Mouse (Mus musculus): ENCODE measurements around the gene Nt5c2. TPM values are rescaled to one million over a fixed set of nuclear protein-coding genes. Genes with fewer than 3 reads are reported as not detected.
A peak's percentile ranks its signal among the peaks of the same experiment; 100 is the strongest.

Gene Nt5c2
- 62.4 and 76.9 TPM in 2 replicates for polyA plus RNA-seq (2011; ENCODE audit: insufficient read depth, insufficient read length, low read depth, missing spikeins)

DNA sequence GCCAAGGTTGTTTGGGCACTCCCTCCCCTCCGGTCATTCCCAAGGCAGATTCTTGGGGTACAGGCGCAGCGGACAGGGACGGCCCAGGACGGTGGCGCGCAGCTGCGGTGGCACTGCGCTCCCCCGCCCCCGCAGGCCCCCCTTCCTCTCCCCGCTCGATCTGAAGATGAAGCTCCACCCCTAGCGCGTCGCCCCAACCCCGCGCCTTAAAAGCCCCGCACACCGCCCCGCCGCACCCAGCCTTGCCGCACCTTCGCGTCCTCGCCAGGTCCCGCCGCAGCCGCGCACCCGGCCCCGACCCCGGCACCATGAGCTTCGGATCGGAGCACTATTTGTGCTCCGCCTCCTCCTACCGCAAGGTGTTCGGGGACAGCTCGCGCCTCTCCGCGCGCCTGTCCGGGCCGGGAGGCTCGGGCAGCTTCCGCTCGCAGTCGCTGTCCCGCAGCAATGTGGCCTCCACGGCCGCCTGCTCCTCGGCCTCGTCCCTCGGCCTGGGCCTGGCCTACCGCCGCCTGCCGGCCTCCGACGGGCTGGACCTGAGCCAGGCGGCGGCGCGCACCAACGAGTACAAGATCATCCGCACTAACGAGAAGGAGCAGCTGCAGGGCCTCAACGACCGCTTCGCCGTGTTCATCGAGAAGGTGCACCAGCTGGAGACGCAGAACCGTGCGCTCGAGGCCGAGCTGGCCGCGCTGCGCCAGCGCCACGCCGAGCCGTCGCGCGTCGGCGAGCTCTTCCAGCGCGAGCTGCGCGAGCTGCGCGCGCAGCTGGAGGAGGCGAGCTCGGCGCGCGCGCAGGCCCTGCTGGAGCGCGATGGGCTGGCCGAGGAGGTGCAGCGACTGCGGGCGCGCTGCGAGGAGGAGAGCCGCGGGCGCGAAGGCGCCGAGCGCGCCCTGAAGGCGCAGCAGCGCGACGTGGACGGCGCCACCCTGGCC is at the start of gene Nt5c2, which contains the start of gene Ina:
Gene Nt5c2, minus strand, starts transcription at position 707 of the 935 bp plus-strand sequence.
Gene Ina, plus strand, starts transcription at position 252 of the 935 bp plus-strand sequence.
- Histone ChIP-seq H3K9me3 (replicated peaks; ENCODE audit: control insufficient read depth, insufficient read depth, low read length, poor library complexity, severe bottlenecking) (no peaks in the 10 kb centered on the region), H3K4me1 (ENCODE audit: control insufficient read depth, insufficient read depth, low read length) (peaks cover 1% of the 10 kb centered on the region), H3K27me3 (ENCODE audit: control insufficient read depth, insufficient read depth, low read length, poor library complexity, severe bottlenecking) (no peaks in the 10 kb centered on the region), H3K9ac (ENCODE audit: low read depth, poor library complexity, severe bottlenecking) (peak within 1 kb of the TSS; percentile 63), H3K27ac (ENCODE audit: insufficient read depth, low read length) (no peak within 1 kb of the TSS), H3K4me3 (ENCODE audit: low read depth, low read length) (peak within 1 kb of the TSS; percentile 84), H3K36me3 (ENCODE audit: control insufficient read depth, insufficient read depth, low read length, poor library complexity, severe bottlenecking) (no peaks in the 10 kb centered on the region)
- TF ChIP-seq EP300 (IDR thresholded peaks at IDR 0.05; ENCODE audit: insufficient read depth, low read depth, low read length): 0 out of 2 replicates have a peak, but pooled peaks have one; percentile 3
- TF ChIP-seq POLR2A (IDR thresholded peaks at IDR 0.05; ENCODE audit: insufficient read depth, low read length): peak; percentile 20
- no peak for TF ChIP-seq CTCF (IDR thresholded peaks at IDR 0.05; ENCODE audit: low read depth, low read length)

GRCm38 (mm10) chr19:47057684-47058083 is 42.7 kb upstream of the Nt5c2 start:
- Histone ChIP-seq H3K36me3 (ENCODE audit: control insufficient read depth, insufficient read depth, low read length, poor library complexity, severe bottlenecking) (no peaks in the 10 kb centered on the region), H3K9me3 (replicated peaks; ENCODE audit: control insufficient read depth, insufficient read depth, low read length, poor library complexity, severe bottlenecking) (no peaks in the 10 kb centered on the region), H3K27ac (ENCODE audit: insufficient read depth, low read length) (no peak overlapping the region), H3K4me3 (ENCODE audit: low read depth, low read length) (no peak overlapping the region), H3K4me1 (ENCODE audit: control insufficient read depth, insufficient read depth, low read length) (no peaks in the 10 kb centered on the region), H3K9ac (ENCODE audit: low read depth, poor library complexity, severe bottlenecking) (no peak overlapping the region), H3K27me3 (ENCODE audit: control insufficient read depth, insufficient read depth, low read length, poor library complexity, severe bottlenecking) (no peaks in the 10 kb centered on the region)
- TF ChIP-seq EP300 (IDR thresholded peaks at IDR 0.05; ENCODE audit: insufficient read depth, low read depth, low read length): no peak
- TF ChIP-seq POLR2A (IDR thresholded peaks at IDR 0.05; ENCODE audit: insufficient read depth, low read length): no peak
- TF ChIP-seq CTCF (IDR thresholded peaks at IDR 0.05; ENCODE audit: low read depth, low read length): no peak

- Histone ChIP-seq H3K27me3 (ENCODE audit: control insufficient read depth, insufficient read depth, low read length, poor library complexity, severe bottlenecking) (no peaks in the 10 kb centered on the region), H3K27ac (ENCODE audit: insufficient read depth, low read length) (no peak overlapping the region), H3K36me3 (ENCODE audit: control insufficient read depth, insufficient read depth, low read length, poor library complexity, severe bottlenecking) (peaks cover 2% of the 10 kb centered on the region), H3K9me3 (replicated peaks; ENCODE audit: control insufficient read depth, insufficient read depth, low read length, poor library complexity, severe bottlenecking) (no peaks in the 10 kb centered on the region), H3K4me3 (ENCODE audit: low read depth, low read length) (no peak overlapping the region), H3K9ac (ENCODE audit: low read depth, poor library complexity, severe bottlenecking) (no peak overlapping the region), H3K4me1 (ENCODE audit: control insufficient read depth, insufficient read depth, low read length) (no peaks in the 10 kb centered on the region)
- TF ChIP-seq POLR2A (IDR thresholded peaks at IDR 0.05; ENCODE audit: insufficient read depth, low read length) (no peak), EP300 (IDR thresholded peaks at IDR 0.05; ENCODE audit: insufficient read depth, low read depth, low read length) (no peak), CTCF (IDR thresholded peaks at IDR 0.05; ENCODE audit: low read depth, low read length) (no peak)
Observed at GRCm38 (mm10) chr19:47053471-47053870, 38.5 kb upstream of the Nt5c2 start.

GRCm38 (mm10) chr19:47052927-47053326 is 38.0 kb upstream of the Nt5c2 start:
- Histone ChIP-seq H3K4me1 (ENCODE audit: control insufficient read depth, insufficient read depth, low read length) (no peaks in the 10 kb centered on the region), H3K27ac (ENCODE audit: insufficient read depth, low read length) (no peak overlapping the region), H3K9me3 (replicated peaks; ENCODE audit: control insufficient read depth, insufficient read depth, low read length, poor library complexity, severe bottlenecking) (no peaks in the 10 kb centered on the region), H3K4me3 (ENCODE audit: low read depth, low read length) (no peak overlapping the region), H3K36me3 (ENCODE audit: control insufficient read depth, insufficient read depth, low read length, poor library complexity, severe bottlenecking) (peaks cover 6% of the 10 kb centered on the region), H3K27me3 (ENCODE audit: control insufficient read depth, insufficient read depth, low read length, poor library complexity, severe bottlenecking) (no peaks in the 10 kb centered on the region), H3K9ac (ENCODE audit: low read depth, poor library complexity, severe bottlenecking) (no peak overlapping the region)
- no peak for TF ChIP-seq POLR2A (IDR thresholded peaks at IDR 0.05; ENCODE audit: insufficient read depth, low read length)
- no peak for TF ChIP-seq CTCF (IDR thresholded peaks at IDR 0.05; ENCODE audit: low read depth, low read length)

GRCm38 (mm10) chr19:47050271-47051032 is 35.5 kb upstream of the Nt5c2 start, which contains the start of gene Pcgf6:
TSS of gene Pcgf6 (minus strand) at chr19:47050906.
- peak within 1 kb of the TSS; percentile 91 for H3K4me3 ChIP-seq (ENCODE audit: low read depth, low read length)
- peak within 1 kb of the TSS; percentile 46 for H3K27ac ChIP-seq (ENCODE audit: insufficient read depth, low read length)
- H3K9me3 ChIP-seq (replicated peaks; ENCODE audit: control insufficient read depth, insufficient read depth, low read length, poor library complexity, severe bottlenecking): no peaks in the 10 kb centered on the region
- H3K9ac ChIP-seq (ENCODE audit: low read depth, poor library complexity, severe bottlenecking): peak within 1 kb of the TSS; percentile 88
- H3K27me3 ChIP-seq (ENCODE audit: control insufficient read depth, insufficient read depth, low read length, poor library complexity, severe bottlenecking): no peaks in the 10 kb centered on the region
- peaks cover 1% of the 10 kb centered on the region for H3K4me1 ChIP-seq (ENCODE audit: control insufficient read depth, insufficient read depth, low read length)
- H3K36me3 ChIP-seq (ENCODE audit: control insufficient read depth, insufficient read depth, low read length, poor library complexity, severe bottlenecking): peaks cover 13% of the 10 kb centered on the region
- TF ChIP-seq POLR2A (IDR thresholded peaks at IDR 0.05; ENCODE audit: insufficient read depth, low read length): peak; percentile 66
- TF ChIP-seq EP300 (IDR thresholded peaks at IDR 0.05; ENCODE audit: insufficient read depth, low read depth, low read length): no peak

Data from ES-Bruce4 (cell line).